Mouse (Mus musculus): Measurements from ENCODE around the gene Rab6b. TPM values are rescaled to one million over a fixed set of nuclear protein-coding genes. Genes with fewer than 3 reads are reported as not detected.

Rab6b gene
- total RNA-seq, 2 experiments from 2014 or later = 536 to 566 TPM

DNA sequence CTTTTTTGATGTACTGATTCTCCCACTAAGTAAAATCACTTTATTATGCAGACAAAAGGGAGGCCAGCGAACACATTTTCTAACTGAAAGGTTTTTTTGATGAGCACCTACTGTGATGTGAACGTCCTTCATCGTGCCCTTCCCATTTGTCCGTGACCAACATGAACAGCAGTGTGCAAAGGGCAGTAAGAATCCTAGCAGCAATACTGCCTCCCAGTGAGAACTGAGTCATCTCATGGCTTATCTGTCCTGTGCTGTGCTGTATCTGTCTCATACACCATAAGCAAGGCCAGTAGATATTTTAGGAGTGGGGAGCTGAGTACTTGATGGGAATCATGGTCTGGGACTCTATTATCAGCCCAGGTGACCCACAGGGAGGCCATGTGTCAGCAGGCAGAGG lies 76.8 kb downstream of the Rab6b start:
- no peak for DNase-seq (ENCODE audit: low spot score in 2 of 2)

DNA sequence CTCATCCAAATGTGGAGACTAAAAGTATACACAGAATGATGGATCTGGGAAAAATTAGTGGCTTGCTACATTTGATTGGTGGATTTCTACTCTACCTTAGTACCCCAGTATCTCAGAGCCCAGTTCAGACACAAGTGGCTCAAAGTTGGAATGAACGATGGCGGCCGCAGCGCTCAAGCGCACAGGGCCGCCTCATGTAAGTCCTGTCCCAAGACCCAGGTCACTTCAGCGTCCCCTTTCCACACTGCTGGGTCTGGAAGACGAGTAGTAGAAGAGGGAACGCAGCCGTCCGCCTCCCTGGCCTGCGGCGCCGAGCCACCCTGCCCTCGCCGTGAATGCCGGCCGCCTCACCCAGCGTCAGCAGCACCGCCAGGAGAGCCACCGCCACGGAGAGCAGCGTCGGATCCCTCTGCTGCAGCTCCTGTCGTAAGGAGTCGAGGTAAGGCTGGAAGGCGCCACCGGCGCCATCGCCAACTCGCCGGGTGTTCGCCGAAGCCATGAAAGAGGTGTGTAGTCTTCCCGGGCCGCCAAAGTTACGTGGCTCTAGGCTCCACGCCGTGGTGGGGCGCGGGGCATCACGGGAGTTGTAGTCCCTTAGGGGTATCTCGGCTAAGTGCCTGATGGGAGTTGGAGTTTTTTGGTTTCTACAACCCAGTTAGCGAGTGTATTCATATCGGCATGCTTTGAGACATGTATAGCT lies 90.1 kb downstream of the Rab6b start, which contains the start of gene Srprb:
Srprb (minus strand) TSS at position 577 of the 700 bp plus-strand sequence.
- DNase-seq (ENCODE audit: low spot score in 2 of 2) = peak; percentile 91 to 95

DNA sequence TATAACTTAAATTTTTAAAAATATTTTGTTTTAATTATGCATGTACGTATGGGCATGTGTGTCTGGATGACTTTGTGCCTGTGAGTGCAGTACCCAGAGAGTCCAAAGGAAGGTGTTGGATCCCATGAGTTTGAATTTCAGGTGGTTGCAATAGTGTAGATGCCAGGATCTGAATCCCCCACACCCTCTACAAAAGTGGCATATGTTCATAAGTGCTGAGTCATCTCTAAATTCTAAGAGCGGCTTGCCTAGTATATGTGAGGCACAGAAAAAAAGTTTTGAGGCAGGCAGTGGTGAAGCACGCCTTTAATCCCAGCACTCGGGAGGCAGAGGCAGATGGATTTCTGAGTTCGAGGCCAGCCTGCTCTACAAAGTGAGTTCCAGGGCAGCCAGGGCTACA lies 94.2 kb downstream of the Rab6b start:
- DNase-seq (ENCODE audit: low spot score in 2 of 2) = no peak

DNA sequence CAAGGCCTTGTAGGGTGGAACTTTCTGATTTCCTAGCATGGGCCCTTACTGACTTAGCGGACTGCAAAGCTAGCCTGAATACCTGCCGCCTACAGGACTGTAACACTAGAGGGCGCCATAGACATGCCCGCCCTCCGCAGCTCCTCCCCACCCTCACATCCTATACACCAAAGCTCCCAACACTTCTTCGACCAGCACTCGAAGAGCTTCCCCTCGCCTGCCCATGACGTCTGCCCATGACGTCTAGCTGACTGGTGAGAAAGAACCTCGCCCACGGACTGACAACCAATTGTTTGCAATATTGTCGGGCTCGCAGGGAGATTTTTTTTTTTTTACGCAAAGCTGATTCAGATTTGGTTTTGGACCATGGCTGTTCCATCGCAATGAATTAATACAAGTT lies 96.3 kb downstream of the Rab6b start:
- peak; percentile 61 to 69 for DNase-seq (ENCODE audit: low spot score in 2 of 2)

DNA sequence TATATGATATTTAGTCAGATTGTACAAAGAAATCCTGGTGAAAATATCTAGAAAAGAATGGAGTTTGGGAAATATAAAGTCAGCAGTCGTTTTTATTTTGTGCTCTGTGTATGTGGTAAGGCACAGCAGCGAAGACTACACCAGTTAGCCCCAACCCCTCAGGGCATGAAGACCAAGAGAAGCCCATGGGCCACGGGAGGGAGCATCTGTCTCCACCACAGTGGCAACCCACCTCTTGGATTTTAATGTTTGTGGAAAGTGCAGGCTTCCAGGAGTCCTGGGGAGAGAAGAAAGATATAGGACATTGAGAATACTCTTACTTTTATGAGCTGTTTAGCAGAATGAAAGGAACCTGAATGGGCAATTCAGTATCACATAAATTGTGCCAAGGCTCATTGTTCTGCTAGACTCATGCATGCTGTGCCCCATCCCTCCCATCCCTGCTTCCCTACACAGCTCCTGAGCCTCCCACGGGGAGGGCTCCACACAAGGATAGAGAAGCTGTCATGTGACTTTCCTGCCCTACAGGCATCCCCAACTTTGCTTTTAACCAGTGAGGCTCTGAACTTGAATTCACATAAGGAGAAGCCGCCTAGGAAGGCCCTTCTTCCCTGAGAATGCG lies 97.3 kb downstream of the Rab6b start:
- DNase-seq (ENCODE audit: low spot score in 2 of 2) = no peak

DNA sequence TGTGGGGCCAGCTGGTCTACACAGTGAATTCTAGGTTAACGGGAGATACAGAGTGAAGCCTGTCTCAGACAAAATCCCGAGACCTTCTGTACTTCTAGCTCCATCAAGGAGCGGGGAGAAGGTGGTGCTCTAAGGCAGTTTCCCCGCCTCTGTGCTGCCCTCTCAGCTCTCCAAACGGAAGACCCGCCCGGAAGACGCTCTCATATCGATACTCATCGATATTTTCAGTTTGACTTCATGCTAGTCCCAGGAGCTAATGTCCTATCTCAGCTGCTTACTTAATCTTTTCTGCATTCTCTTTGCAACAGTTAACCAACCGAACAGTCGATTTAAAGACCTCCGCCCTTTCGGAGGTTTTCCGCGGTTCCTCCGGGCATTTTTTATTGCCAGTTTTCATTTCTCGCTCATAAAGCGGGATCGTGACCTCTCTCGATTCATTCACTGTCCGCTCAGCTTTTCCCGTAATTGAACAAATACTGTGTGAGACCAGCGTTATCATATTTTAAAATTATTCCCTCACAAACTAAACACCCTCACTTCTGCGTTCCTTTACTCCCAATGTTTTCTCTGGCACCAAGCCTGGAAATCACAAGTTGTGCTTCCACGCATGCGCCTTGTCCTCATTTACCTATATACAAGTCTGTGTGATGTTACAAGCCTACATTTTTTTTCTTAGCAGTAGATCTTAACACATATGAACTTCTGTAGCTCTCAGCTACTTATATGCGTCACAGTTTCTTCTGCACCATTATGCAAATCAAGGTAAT lies 101.2 kb downstream of the Rab6b start:
- no peak for DNase-seq (ENCODE audit: low spot score in 2 of 2)

DNA sequence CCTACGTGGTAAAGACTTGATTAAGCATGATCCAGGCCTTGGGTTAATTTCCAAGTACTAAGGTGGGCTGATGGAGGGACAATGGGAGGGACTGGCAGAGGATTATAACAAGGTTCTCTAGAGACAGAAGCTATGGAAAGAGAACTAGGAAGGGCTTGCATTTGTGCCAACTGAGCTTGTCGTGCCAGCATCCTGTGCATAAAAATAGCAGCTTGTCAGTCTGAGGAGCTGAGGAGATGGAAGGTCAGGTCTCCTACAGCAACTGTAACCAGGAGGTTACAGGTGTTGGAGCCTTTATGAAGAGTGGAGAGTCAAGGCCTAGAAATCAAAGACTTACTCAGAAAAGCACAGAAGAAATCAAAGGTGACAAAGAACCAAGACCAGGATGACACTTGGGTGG lies 102.0 kb downstream of the Rab6b start:
- DNase-seq (ENCODE audit: low spot score in 2 of 2) = no peak

DNA sequence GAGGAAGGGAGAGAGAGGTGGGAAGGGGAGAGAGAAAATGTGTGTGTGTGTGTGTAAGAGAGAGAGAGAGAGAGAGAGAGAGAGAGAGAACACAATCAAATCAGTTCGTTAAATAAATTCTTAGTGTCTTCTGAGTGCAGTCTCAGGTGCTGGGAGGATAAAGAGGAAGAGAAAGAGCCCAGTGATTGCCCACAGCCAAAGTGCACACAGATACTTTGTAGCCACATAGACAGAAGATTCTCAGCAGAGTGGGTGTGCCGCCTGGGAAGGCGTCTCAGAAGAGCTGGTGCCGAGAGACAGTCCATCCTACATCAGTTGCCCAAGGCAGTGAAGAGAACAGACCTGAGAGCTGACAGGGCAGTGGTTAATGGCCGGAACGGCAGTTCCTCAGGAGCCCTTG lies 102.7 kb downstream of the Rab6b start:
- DNase-seq (ENCODE audit: low spot score in 2 of 2) = no peak

DNA sequence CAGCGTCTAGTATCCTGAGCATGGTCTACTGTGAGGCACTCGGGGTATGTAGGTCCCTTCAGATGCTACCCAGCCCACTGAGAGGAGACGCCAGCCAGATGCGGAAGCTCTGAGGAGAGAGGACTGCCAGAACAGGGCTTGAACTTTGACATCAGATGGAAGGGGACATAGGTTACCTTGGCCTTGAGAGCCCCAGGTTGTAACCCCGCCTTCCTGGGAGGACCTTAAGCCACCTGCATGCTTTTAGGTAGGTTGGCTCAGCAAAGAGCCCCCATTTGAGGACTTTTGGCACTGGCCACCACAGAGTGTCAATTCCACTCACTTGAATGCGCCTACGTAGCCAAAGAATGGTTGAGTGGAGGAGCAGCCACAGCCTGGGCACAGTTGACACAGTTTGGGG lies 113.1 kb downstream of the Rab6b start:
- DNase-seq (ENCODE audit: low spot score in 2 of 2) = no peak

DNA sequence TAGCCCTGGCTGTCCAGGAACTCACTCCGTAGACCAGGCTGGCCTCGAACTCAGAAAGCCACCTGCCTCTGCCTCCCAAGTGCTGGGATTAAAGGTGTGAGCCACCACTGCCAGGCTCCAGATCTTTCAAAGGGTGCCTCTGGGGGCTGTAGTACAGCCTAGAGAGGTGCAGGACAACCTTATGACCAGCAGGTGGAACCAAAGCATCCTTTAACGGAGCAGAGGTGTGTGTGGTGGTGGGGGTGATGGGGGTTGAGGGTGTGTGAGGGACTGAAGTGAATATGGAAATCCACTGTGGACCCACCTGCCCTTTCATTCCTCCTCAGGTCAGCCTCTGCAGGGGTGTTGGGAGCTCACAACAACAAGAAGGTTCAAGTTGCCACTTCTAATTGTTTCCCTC lies 113.9 kb downstream of the Rab6b start:
- DNase-seq (ENCODE audit: low spot score in 2 of 2) = peak in 1 of 2 experiments; percentile 37

DNA sequence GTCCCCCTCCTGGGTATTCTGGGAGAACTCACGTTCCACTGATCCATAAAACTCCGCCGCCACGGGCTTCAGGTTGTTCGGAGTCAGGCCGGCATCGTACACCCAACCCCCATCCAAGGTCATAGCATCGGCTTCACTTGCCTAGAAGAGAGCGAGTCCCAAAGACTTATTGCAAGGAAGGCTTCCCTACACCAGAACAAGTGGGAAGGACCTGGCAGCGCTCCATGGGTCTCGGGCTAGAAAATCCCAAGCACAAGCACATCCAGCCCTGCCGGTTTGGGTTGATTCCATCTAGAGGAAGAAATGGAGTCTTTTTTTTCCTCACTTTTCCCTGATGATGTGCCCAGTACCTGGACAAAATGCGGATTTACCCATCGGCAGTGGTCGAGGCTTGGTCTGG lies 115.2 kb downstream of the Rab6b start:
- no peak for DNase-seq (ENCODE audit: low spot score in 2 of 2)

DNA sequence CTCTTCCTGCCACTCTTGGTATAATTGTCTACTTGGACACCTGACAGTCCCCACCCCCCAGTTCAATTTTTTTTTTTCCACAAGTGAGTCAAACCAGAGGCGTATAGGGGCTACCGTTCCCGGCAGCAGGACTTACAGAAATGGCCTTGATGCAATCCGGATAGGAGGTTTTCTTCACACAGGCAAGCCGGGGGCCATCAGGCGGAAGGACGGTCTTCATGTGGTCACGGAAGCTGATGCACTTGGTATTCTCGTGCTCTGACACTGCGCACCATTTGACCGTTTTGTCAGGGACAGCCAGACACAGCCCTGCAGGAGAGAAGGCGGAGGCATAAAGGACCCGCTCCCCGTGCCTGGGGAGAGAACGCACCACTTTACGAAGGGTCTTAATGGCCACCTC lies 116.2 kb downstream of the Rab6b start:
- no peak for DNase-seq (ENCODE audit: low spot score in 2 of 2)

DNA sequence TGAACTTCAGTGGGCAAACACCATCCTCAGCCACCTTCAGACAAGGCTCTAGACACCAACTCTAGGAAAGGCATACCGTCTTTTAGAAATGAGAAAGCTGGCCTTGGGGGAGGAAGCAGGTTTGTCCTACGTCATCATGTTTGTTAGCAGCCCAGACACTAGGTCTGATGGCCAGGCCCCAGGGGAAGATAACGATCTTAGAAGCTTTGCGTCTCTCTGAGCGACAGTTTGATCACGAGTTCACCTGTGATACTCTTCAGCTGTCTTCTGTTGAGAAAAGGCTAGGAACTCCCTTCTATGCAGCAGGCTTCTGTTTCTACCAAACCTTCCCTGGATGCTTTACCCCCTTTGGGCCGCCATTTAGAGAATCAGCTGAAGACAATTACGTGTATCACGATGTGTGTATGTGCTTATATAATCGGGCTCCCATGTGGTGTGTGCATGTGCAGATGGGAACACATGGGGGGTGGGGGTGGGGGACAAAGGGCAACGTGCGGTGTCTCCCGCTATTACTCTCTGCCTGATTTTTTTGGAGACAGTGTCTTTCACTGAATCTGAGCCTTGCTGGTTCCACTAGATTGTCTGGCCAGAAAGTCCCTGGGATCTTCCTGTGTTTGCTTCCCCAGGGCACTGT lies 116.9 kb downstream of the Rab6b start:
- DNase-seq (ENCODE audit: low spot score in 2 of 2) = no peak

DNA sequence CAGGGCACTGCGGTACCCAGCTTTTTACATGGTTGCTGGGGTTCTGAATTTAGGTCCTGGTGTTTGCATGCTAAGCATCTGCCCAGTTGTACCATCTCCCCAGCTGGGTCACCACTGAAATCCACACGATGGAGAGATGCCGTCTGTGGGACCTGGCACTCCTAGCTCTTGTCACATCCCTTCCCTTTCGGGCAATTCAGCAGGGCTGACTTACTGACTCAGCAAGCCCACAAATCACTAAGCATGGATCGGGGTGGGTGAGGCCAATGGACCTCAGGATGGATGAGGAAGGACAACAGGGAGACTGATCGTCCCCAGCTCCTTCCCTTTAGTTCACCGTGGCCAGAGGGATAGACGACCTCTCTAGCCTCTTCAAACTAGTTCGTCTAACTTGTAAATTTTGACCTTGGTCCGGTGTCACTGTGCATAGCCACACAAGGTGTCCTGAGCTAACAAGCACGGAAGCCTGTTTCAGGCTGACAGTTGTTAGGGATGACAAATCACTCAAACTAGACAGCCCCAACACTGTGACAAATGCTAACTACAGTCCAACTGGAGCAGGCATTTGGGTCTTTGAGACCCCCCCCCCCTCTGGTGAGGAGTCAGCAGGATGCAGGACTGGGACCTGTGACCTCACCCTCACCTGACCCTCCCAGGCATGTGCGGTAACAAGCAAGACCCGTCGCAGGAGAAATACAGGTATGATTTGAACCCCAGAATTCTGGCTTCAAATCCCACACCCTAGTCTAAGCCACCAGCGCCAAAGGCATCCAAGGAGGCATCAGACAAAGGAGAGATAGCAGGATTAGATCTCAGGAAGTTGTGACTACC lies 117.7 kb downstream of the Rab6b start:
- no peak for DNase-seq (ENCODE audit: low spot score in 2 of 2)

DNA sequence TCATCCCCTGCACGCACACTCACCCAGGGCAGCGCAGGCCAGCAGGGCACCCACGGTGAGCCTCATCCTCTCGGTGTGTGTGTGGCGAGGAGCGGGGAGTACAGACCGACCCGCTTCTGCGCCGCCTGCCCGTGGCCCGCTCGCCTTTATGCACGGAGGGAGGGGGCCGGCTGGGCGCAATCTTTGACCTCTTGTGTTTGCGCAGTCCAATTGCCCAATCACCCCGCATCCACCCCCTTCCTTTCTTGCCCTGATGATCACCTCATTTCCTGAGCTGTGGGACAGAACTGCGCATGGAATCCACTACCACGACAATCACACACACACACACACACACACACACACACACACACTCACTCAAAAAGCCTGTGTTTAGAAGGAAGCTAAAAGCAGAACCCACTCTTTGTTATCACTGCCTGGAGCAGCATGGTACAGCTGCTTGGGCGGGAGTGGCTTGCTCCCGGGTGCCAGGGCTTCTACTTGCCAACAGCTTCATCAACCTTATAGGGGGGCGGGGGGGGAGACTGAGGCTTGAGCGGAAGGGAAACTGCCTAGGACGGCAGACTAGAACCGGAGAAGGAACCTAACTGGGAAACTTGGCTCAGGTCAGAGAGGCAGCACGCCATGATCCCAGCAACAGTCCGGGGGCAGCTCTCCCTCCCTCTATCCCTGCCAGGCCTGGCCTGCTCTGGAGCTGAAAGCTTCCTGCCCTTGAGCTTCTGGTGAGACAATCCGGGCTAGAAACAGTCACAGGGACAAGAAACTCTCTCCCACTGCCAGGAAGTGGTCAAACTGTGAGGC lies 118.8 kb downstream of the Rab6b start, which contains the start of the genes Gm20425 and Trf:
Gm20425 (minus strand) TSS at position 157 of the 801 bp plus-strand sequence.
Trf (minus strand) TSS at position 294 of the 801 bp plus-strand sequence.
- peak; percentile 38 to 46 for DNase-seq (ENCODE audit: low spot score in 2 of 2)

DNA sequence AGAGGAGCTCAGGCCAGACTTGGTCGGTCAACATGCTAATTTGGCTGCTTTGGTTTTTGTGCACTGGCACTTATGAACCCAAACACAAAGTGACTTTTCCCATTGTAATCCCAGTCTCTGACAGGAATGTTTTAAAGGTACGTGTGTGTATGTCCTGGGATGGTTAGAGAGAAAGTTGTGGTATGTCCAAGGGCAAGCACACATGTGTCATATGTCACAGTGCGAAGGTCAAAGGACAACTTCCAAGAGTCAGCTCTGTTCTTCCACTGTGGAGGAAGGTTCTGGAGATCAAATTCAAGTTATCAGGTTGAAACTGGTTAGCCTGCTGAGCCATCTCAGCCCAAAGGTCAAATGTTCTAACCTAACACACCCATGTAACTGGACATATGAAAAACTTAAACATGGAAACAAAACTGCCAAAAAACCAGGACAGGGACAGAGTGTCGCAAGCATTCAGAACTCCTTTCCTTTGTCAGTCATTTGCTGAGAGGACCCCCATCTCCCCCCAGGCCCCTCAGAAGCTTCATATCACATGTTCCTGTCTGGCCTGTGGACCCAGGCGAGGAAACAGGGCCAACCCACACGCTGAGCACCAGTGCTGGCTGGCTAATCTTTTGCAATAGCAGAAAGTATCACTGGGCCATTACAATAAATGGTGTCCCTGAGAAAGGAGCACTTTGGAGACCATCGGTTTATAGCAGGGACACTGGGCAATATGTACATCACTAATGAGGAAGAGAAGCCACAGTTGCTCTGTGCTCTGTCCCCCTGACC lies 120.8 kb downstream of the Rab6b start:
- DNase-seq (ENCODE audit: low spot score in 2 of 2) = no peak

DNA sequence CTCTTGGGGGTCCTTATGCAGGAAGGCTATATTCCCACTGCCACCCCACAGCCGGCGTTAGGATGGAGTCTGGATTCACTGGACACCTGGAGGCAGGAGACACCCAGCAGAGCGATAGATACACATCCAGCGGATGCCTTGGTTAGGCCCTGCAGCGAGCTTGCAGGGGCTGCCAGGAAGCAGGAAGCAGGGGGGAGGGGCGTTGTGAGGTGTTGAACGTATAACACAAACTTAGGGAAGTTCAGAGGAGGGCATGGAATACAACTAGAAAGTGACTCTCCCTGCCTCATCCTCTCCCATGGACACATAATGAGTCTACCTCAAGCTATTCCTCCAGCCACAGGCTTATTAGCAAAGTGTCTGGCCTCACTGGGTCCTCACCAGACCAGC lies 121.4 kb downstream of the Rab6b start:
- DNase-seq (ENCODE audit: low spot score in 2 of 2) = no peak

DNA sequence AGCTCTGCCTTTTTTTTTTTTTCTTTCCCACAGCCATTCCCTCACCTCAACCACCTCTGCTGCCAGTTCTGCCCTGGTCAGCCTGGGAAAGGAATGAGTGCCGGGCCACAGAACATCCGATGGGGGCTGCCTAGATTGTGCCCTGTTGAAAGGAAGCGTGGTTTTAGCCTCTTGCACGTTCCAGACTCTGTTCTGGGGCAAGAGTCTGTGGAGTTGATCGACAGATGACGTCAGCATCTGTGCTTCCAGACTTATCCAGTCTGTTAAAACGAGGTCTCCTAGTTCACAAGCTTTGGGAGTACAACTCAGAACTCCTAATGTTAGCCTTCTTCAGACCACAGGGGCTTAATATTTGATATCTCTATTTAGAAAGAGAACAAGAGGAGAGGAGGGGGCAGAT lies 122.5 kb downstream of the Rab6b start:
- no peak for DNase-seq (ENCODE audit: low spot score in 2 of 2)

DNA sequence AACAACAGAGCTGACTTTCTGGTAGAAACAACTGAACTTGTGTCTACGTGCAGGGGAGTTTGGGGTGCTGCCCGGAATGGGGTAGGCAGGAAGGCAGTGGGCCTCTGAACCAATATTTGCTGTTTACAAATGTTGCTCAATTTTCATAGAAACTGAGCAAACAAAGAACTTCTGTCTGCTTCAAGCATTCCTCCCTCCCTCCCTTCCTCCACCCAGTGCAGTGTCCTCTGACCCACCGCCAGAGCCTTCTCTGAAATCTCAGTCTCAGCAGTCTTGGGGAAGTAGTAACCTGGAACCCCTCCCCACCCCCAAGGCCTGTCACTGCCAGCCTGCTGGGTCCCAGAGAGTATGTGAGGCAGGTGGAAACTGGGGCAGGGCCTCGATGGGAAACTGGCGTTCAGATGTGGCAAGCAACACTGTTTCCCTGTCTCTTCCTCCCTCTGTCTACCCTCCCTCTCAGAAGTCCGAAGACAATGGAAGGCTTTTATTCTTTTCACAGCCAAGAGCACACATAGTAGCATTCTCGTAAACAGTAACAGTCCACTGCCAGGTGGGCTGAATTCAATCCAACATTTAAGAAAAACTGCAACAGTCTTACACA lies 123.1 kb downstream of the Rab6b start:
- DNase-seq (ENCODE audit: low spot score in 2 of 2) = no peak

Data from layer of hippocampus, postnatal 10 days (tissue).